Mouse (Mus musculus) midbrain, postnatal 0 days (tissue): ENCODE results near the gene AI467606. TPM values are rescaled to one million over a fixed set of nuclear protein-coding genes. Genes with fewer than 3 reads are reported as not detected.

Source experiments
- ATAC-seq: fragments of 200-750 bp; cut with Nextera tagmentation; 2 replicates; pipeline ENCODE4 v1.8.0; 2017; ENCODE audit warnings: moderate number of reproducible peaks, mild to moderate bottlenecking, moderate TSS enrichment, moderate library complexity; ENCODE audit not compliant: low FRiP score
- DNase-seq: peaks from one replicate; pipeline ENCODE4 v3.0.0-alpha.2; 2015; ENCODE audit warnings: low spot score
- H3K27ac ChIP-seq: fragments of 300-500 bp; sonication (generic); 2 replicates; pipeline ENCODE4 v1.5.1; 2014; ENCODE audit warnings: low read depth, mild to moderate bottlenecking, low read length, mixed read lengths
- H3K27me3 ChIP-seq: fragments of 300-500 bp; sonication (generic); 2 replicates; pipeline ENCODE4 v1.6.1; 2014; ENCODE audit warnings: low read length, control low read depth, mixed read lengths; ENCODE audit not compliant: insufficient read depth
- H3K36me3 ChIP-seq: fragments of 300-500 bp; sonication (generic); 2 replicates; pipeline ENCODE4 v1.6.1; 2014; ENCODE audit warnings: low read length, control low read depth, mixed read lengths; ENCODE audit not compliant: insufficient read depth
- H3K4me1 ChIP-seq: fragments of 300-500 bp; sonication (generic); 2 replicates; pipeline ENCODE4 v1.6.1; 2014; ENCODE audit warnings: mild to moderate bottlenecking, control low read depth, antibody characterized with exemption, low read length, mixed read lengths; ENCODE audit not compliant: insufficient read depth
- H3K4me2 ChIP-seq: fragments of 300-500 bp; sonication (generic); 2 replicates; pipeline ENCODE4 v1.6.1; 2014; ENCODE audit warnings: low read depth, mild to moderate bottlenecking, low read length, mixed read lengths; ENCODE audit not compliant: poor library complexity, severe bottlenecking
- H3K4me3 ChIP-seq: fragments of 300-500 bp; sonication (generic); 2 replicates; pipeline ENCODE4 v1.5.1; 2014; ENCODE audit warnings: low read depth, mild to moderate bottlenecking, low read length, moderate library complexity
- H3K9ac ChIP-seq: fragments of 300-500 bp; sonication (generic); replicated peaks from 2 replicates; pipeline ENCODE4 v1.6.1; 2014; ENCODE audit warnings: mild to moderate bottlenecking, low read length, moderate library complexity, mixed read lengths; ENCODE audit not compliant: poor library complexity, severe bottlenecking
- H3K9me3 ChIP-seq: fragments of 300-500 bp; sonication (generic); 2 replicates; pipeline ENCODE4 v1.6.1; 2016; ENCODE audit warnings: low read length, control low read depth
- CTCF ChIP-seq: IDR thresholded peaks from 2 replicates; pipeline ENCODE4 v1.5.1; 2016; ENCODE audit warnings: antibody characterized with exemption, mild to moderate bottlenecking
- WGBS: fragments of 180-500 bp; shearing (Covaris S2); extraction: QIAGEN DNeasy Blood & Tissue Kit; methylation state at CpG from one replicate; pipeline ENCODE4 v1.1.7; 2014; 5-methylcytosine and 5-hydroxymethylcytosine counted together
- polyA plus RNA-seq: library from polyadenylated mRNA; unstranded; fragments of >200 nt; fragmentation: Nextera tagmentation; extraction: Ambion mirVana; gene quantifications from 2 replicates; pipeline ENCODE4 v1.2.1, GENCODE M21; 2015
- total RNA-seq: library from RNA; depleted of rRNA; stranded (reverse); fragments of >200 nt; gene quantifications from 2 replicates; pipeline ENCODE4 v1.2.3, GENCODE M21; 2014

The AI467606 gene
- total and polyA plus RNA-seq, 2 experiments from 2014 or later: 1.9 to 5.9 TPM

GRCm38 (mm10) chr7:127070871-127071413 lies 20.2 kb upstream of the AI467606 start:
- DNase-seq: no peak
- no peak for ATAC-seq
- H3K36me3 ChIP-seq: no peaks in the 10 kb centered on the region
- no peaks in the 10 kb centered on the region for H3K27me3 ChIP-seq
- no peak overlapping the region for H3K9ac ChIP-seq
- no peak for TF ChIP-seq CTCF
- WGBS: 75% methylated on average over 4 of the region's 4 CpGs
- no peak overlapping the region for H3K4me3 ChIP-seq
- H3K27ac ChIP-seq: no peak overlapping the region
- no peaks in the 10 kb centered on the region for H3K4me1 ChIP-seq
- no peaks in the 10 kb centered on the region for H3K9me3 ChIP-seq
- H3K4me2 ChIP-seq: no peak overlapping the region

GRCm38 (mm10) chr7:127073221-127073620 lies 17.9 kb upstream of the AI467606 start:
- no peaks in the 10 kb centered on the region for H3K27me3 ChIP-seq
- 77% methylated on average over 4 of the region's 4 CpGs for WGBS
- ATAC-seq (no peak), DNase-seq (no peak)
- H3K4me1 ChIP-seq: no peaks in the 10 kb centered on the region
- H3K27ac ChIP-seq: no peak overlapping the region
- no peak overlapping the region for H3K9ac ChIP-seq
- no peak overlapping the region for H3K4me2 ChIP-seq
- no peaks in the 10 kb centered on the region for H3K36me3 ChIP-seq
- no peak overlapping the region for H3K4me3 ChIP-seq
- TF ChIP-seq CTCF: no peak
- no peaks in the 10 kb centered on the region for H3K9me3 ChIP-seq

- no peaks in the 10 kb centered on the region for H3K27me3 ChIP-seq
- no peaks in the 10 kb centered on the region for H3K36me3 ChIP-seq
- H3K4me2 ChIP-seq: no peak overlapping the region
- ATAC-seq: no peak
- WGBS: 93% methylated on average over 5 of the region's 5 CpGs
- H3K4me3 ChIP-seq: no peak overlapping the region
- TF ChIP-seq CTCF: no peak
- DNase-seq: no peak
- H3K27ac ChIP-seq: no peak overlapping the region
- H3K9ac ChIP-seq: no peak overlapping the region
- H3K9me3 ChIP-seq: no peaks in the 10 kb centered on the region
- no peaks in the 10 kb centered on the region for H3K4me1 ChIP-seq
Measured at GRCm38 (mm10) chr7:127076188-127076587, 15.0 kb upstream of the AI467606 start.

- no peak overlapping the region for H3K4me3 ChIP-seq
- TF ChIP-seq CTCF: no peak
- H3K4me1 ChIP-seq: no peaks in the 10 kb centered on the region
- ATAC-seq (no peak), DNase-seq (no peak)
- H3K9ac ChIP-seq: no peak overlapping the region
- H3K27me3 ChIP-seq: no peaks in the 10 kb centered on the region
- H3K4me2 ChIP-seq: no peak overlapping the region
- no peak overlapping the region for H3K27ac ChIP-seq
- no peaks in the 10 kb centered on the region for H3K9me3 ChIP-seq
- 88% methylated on average over 3 of the region's 3 CpGs for WGBS
- no peaks in the 10 kb centered on the region for H3K36me3 ChIP-seq
Measured at GRCm38 (mm10) chr7:127077692-127078091, 13.5 kb upstream of the AI467606 start.

- Histone ChIP-seq H3K4me3 (no peak overlapping the region), H3K4me1 (no peaks in the 10 kb centered on the region), H3K9me3 (no peaks in the 10 kb centered on the region), H3K27me3 (no peaks in the 10 kb centered on the region), H3K4me2 (no peak overlapping the region), H3K27ac (no peak overlapping the region), H3K9ac (no peak overlapping the region), H3K36me3 (no peaks in the 10 kb centered on the region)
- 72% methylated on average over 3 of the region's 3 CpGs for WGBS
- no peak for ATAC-seq
- DNase-seq: no peak
- no peak for TF ChIP-seq CTCF
Measured at GRCm38 (mm10) chr7:127080045-127080444, 11.1 kb upstream of the AI467606 start.

GRCm38 (mm10) chr7:127082271-127082670 lies 8.9 kb upstream of the AI467606 start:
- no peaks in the 10 kb centered on the region for H3K36me3 ChIP-seq
- H3K27ac ChIP-seq: no peak overlapping the region
- WGBS: 84% methylated on average over 8 of the region's 8 CpGs
- no peak for TF ChIP-seq CTCF
- H3K9ac ChIP-seq: no peak overlapping the region
- no peaks in the 10 kb centered on the region for H3K27me3 ChIP-seq
- no peak for DNase-seq
- no peak for ATAC-seq
- H3K4me2 ChIP-seq: no peak overlapping the region
- H3K9me3 ChIP-seq: no peaks in the 10 kb centered on the region
- no peaks in the 10 kb centered on the region for H3K4me1 ChIP-seq
- H3K4me3 ChIP-seq: no peak overlapping the region
